Mouse (Mus musculus) midbrain, embryonic 13.5 days (tissue): ENCODE data around the gene Dnaic2. TPM values are rescaled to one million over a fixed set of nuclear protein-coding genes. Genes with fewer than 3 reads are reported as not detected.

Experiments used
- ATAC-seq: fragments of 200-750 bp; cut with Nextera tagmentation; 2 replicates; pipeline ENCODE4 v1.8.0; 2017; ENCODE audit warnings: mild to moderate bottlenecking, moderate TSS enrichment, moderate library complexity
- H3K27ac ChIP-seq: fragments of 300-500 bp; sonication (generic); 2 replicates; pipeline ENCODE4 v1.5.1; 2015; ENCODE audit warnings: inconsistent platforms, mild to moderate bottlenecking, moderate library complexity
- H3K27me3 ChIP-seq: fragments of 300-500 bp; sonication (generic); 2 replicates; pipeline ENCODE4 v1.6.1; 2015; ENCODE audit warnings: mild to moderate bottlenecking, inconsistent platforms
- H3K36me3 ChIP-seq: fragments of 300-500 bp; sonication (generic); 2 replicates; pipeline ENCODE4 v1.6.1; 2015; ENCODE audit warnings: mild to moderate bottlenecking, inconsistent platforms
- H3K4me1 ChIP-seq: fragments of 300-500 bp; sonication (generic); replicated peaks from 2 replicates; pipeline ENCODE4 v1.6.1; 2015; ENCODE audit warnings: inconsistent platforms
- H3K4me2 ChIP-seq: fragments of 300-500 bp; sonication (generic); replicated peaks from 2 replicates; pipeline ENCODE4 v1.6.1; 2015; ENCODE audit warnings: moderate library complexity, mild to moderate bottlenecking, inconsistent platforms
- H3K4me3 ChIP-seq: fragments of 300-500 bp; sonication (generic); replicated peaks from 2 replicates; pipeline ENCODE4 v1.5.1; 2015; ENCODE audit warnings: mild to moderate bottlenecking, inconsistent platforms
- H3K9ac ChIP-seq: fragments of 300-500 bp; sonication (generic); replicated peaks from 2 replicates; pipeline ENCODE4 v1.6.1; 2015; ENCODE audit warnings: mild to moderate bottlenecking, inconsistent platforms
- H3K9me3 ChIP-seq: fragments of 300-500 bp; sonication (generic); 2 replicates; pipeline ENCODE4 v1.6.1; 2016; ENCODE audit warnings: mild to moderate bottlenecking, inconsistent platforms
- WGBS: fragments of 180-500 bp; shearing (Covaris S2); methylation state at CpG from one replicate; pipeline ENCODE4 v1.1.7; 2015; 5-methylcytosine and 5-hydroxymethylcytosine counted together
- polyA plus RNA-seq: library from polyadenylated mRNA; unstranded; fragments of >200 nt; fragmentation: Nextera tagmentation; extraction: Ambion mirVana; gene quantifications from 2 replicates; pipeline ENCODE4 v1.2.1, GENCODE M21; 2015

The Dnaic2 gene
- polyA plus RNA-seq, 1 experiment from 2014 or later: 1.6 TPM

DNA sequence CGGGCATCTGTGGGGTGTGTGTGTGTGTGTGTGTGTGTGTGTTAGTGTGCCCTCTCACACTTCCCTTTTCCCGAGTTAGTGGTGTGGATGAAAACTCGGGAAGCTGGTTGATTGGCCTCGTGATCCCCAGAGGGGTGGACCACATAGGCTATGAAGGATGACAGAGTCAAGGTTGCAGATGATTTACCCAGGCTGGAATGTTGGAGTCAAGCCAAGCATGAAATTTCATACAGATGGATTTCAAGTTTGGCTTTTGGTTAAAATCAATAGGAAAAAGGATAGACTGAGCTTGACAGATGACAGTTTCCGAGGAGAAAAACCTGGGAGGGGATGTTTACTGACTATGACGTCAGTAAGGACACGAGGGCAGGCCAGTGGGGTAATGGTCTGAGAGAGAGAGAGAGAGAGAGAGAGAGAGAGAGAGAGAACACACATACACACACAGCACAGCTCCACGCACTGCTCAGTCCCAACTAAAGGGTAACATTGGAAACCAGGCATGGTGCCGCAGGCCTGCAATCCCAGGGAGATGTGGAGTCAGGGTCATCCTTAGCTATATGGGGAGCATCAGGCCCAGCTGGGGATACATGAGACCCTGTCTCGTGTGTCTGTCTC lies 39.5 kb upstream of the Dnaic2 start:
- H3K4me3 ChIP-seq: no peak overlapping the region
- no peak overlapping the region for H3K4me2 ChIP-seq
- no peaks in the 10 kb centered on the region for H3K27me3 ChIP-seq
- H3K9ac ChIP-seq: no peak overlapping the region
- H3K27ac ChIP-seq: no peak overlapping the region
- H3K9me3 ChIP-seq: no peaks in the 10 kb centered on the region
- ATAC-seq: no peak
- H3K36me3 ChIP-seq: no peaks in the 10 kb centered on the region
- 65% methylated on average over 9 of the region's 10 CpGs for WGBS
- H3K4me1 ChIP-seq: peaks cover 19% of the 10 kb centered on the region

- Histone ChIP-seq H3K27ac (no peak overlapping the region), H3K9ac (no peak overlapping the region), H3K9me3 (no peaks in the 10 kb centered on the region), H3K36me3 (no peaks in the 10 kb centered on the region), H3K27me3 (no peaks in the 10 kb centered on the region), H3K4me1 (peaks cover 19% of the 10 kb centered on the region), H3K4me2 (no peak overlapping the region), H3K4me3 (no peak overlapping the region)
- ATAC-seq: no peak
- 93% methylated on average over 2 of the region's 3 CpGs for WGBS
These were observed 38.5 kb upstream of the Dnaic2 start for GRCm38 (mm10) chr11:114688729-114689128.

DNA sequence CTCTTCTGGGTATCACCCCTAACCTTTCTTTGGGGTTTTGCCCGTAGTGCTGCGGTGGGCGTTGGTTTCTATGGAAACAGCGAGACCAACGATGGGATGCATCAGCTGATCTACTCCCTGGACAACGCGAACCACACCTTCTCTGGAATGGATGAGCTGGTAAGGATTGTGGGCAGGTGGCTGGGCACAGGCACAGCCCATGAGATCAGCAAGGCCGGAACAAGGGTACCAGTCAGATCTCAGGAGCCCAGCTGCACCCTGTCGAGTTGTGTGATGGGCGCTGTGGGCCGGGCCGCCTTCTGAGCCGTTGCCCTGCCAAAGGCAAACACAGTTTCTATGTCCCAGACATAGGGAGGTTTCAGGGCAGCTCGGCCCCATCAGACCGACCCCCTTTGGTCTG lies 37.0 kb upstream of the Dnaic2 start:
- no peak overlapping the region for H3K4me3 ChIP-seq
- 93% methylated on average over 15 of the region's 15 CpGs for WGBS

DNA sequence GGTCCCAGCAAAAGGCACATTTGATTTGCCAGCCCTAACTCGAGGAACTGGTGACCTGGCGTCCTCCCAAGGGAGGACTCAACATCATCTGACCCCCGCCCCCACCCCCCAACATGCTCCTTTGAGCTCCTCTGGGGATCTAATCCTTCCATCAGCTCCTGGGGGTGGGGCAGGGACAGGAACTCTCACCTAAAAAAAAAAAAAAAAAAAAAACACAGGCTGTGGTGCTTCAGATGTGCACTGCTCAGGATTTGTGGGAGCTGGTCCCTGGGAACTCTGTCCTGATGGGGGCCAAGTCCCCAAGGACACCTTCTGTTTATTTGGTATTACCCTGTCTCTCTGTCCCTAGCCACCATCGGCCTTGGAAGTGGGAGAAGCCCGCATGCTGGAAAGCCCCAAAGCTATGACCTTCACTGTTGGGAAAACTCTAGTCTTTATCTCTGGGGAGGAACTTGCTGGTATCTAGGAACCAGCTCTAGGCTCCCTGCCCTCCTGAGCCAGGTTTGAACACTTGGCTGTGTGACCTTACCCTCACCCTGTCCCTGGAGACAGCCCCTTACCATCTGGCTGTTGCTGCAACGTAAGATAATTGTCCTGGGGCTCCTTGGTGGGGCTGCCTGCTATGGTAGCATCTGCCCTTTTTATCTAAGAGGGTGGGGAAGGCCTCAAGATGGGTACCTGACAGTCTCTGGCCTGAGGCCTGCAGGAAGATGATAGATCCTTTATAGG lies 35.6 kb upstream of the Dnaic2 start:
- 0 out of 2 replicates have a peak, but pooled peaks cover 5% of the 10 kb centered on the region for H3K36me3 ChIP-seq
- no peak overlapping the region for H3K27ac ChIP-seq
- 63% methylated on average over 6 of the region's 6 CpGs for WGBS
- no peaks in the 10 kb centered on the region for H3K9me3 ChIP-seq
- no peak overlapping the region for H3K4me3 ChIP-seq
- no peaks in the 10 kb centered on the region for H3K27me3 ChIP-seq
- ATAC-seq: no peak
- no peak overlapping the region for H3K4me2 ChIP-seq
- H3K9ac ChIP-seq: no peak overlapping the region
- peaks cover 7% of the 10 kb centered on the region; the same call in 1 of the 2 replicates for H3K4me1 ChIP-seq

More for the DNA sequence above, 37.0 kb upstream of the Dnaic2 start:
- 0 out of 2 replicates have a peak, but pooled peaks cover 4% of the 10 kb centered on the region for H3K36me3 ChIP-seq
- H3K27me3 ChIP-seq: no peaks in the 10 kb centered on the region
- peaks cover 9% of the 10 kb centered on the region for H3K4me1 ChIP-seq
- H3K27ac ChIP-seq: no peak overlapping the region
- no peak overlapping the region for H3K4me2 ChIP-seq
- H3K9ac ChIP-seq: no peak overlapping the region
- ATAC-seq: no peak
- no peaks in the 10 kb centered on the region for H3K9me3 ChIP-seq

DNA sequence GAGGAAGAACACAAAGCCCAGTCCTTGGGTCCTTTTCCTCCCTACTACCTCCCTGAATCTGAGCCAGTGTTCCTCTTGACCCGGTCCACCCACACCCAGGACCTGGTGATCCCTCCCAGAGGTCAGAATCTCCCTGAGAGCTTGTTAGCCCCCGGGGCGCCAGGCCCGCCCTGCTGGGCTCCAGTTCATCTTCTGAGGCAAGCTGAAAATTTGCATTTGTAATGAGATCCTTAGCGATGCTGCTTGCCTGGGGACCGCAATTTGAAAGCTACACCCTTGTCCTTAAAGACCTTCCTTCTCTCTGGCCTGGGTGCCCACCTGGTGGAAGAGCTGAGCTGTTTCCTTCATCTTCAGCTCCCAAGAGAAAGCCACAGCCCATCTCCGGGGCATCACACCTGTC lies 34.6 kb upstream of the Dnaic2 start:
- no peak for ATAC-seq
- peaks cover 7% of the 10 kb centered on the region; the same call in 1 of the 2 replicates for H3K4me1 ChIP-seq
- H3K27me3 ChIP-seq: no peaks in the 10 kb centered on the region
- H3K27ac ChIP-seq: no peak overlapping the region
- WGBS: 41% methylated on average over 7 of the region's 7 CpGs
- H3K4me2 ChIP-seq: no peak overlapping the region
- no peaks in the 10 kb centered on the region for H3K9me3 ChIP-seq
- no peak overlapping the region for H3K4me3 ChIP-seq
- H3K36me3 ChIP-seq: 0 out of 2 replicates have a peak, but pooled peaks cover 9% of the 10 kb centered on the region
- no peak overlapping the region for H3K9ac ChIP-seq

GRCm38 (mm10) chr11:114693456-114693855 lies 33.8 kb upstream of the Dnaic2 start:
- no peaks in the 10 kb centered on the region for H3K9me3 ChIP-seq
- H3K4me2 ChIP-seq: no peak overlapping the region
- H3K27ac ChIP-seq: no peak overlapping the region
- 88% methylated on average over 6 of the region's 6 CpGs for WGBS
- no peaks in the 10 kb centered on the region for H3K27me3 ChIP-seq
- no peak overlapping the region for H3K4me3 ChIP-seq
- H3K36me3 ChIP-seq: 0 out of 2 replicates have a peak, but pooled peaks cover 9% of the 10 kb centered on the region
- H3K9ac ChIP-seq: no peak overlapping the region
- peaks cover 7% of the 10 kb centered on the region; the same call in 1 of the 2 replicates for H3K4me1 ChIP-seq
- ATAC-seq: no peak

- Histone ChIP-seq H3K4me3 (no peak overlapping the region), H3K9me3 (no peaks in the 10 kb centered on the region), H3K4me2 (no peak overlapping the region), H3K4me1 (peaks cover 7% of the 10 kb centered on the region; the same call in 1 of the 2 replicates), H3K27ac (no peak overlapping the region), H3K36me3 (0 out of 2 replicates have a peak, but pooled peaks cover 9% of the 10 kb centered on the region), H3K27me3 (no peaks in the 10 kb centered on the region), H3K9ac (no peak overlapping the region)
- 76% methylated on average over 2 of the region's 2 CpGs for WGBS
- ATAC-seq: no peak
These were observed 32.8 kb upstream of the Dnaic2 start for GRCm38 (mm10) chr11:114694451-114694850.

DNA sequence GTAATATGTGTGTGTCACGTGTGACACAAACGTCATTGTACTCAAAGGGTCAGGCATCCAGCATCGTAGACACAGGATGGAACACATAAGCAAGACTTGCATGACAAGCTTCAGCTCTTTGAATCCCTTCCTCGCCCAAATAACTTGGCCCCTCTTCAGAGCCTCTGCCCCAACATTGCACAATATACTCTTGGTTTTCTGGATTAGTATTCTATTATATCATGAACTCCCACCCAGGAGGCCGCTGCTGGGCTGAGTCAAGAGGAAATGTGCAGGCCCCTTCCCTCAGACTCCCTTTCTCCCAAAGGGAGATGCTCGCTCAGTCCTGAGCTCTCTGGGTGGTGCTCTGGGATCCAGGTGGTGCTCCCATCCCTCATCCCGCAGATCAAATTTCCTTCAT lies 28.7 kb upstream of the Dnaic2 start:
- Histone ChIP-seq H3K36me3 (0 out of 2 replicates have a peak, but pooled peaks cover 9% of the 10 kb centered on the region), H3K4me1 (peaks cover 19% of the 10 kb centered on the region), H3K4me2 (no peak overlapping the region), H3K9me3 (no peaks in the 10 kb centered on the region), H3K27ac (no peak overlapping the region), H3K9ac (no peak overlapping the region), H3K27me3 (no peaks in the 10 kb centered on the region), H3K4me3 (no peak overlapping the region)
- ATAC-seq: no peak
- WGBS: 94% methylated on average over 7 of the region's 7 CpGs

- Histone ChIP-seq H3K36me3 (0 out of 2 replicates have a peak, but pooled peaks cover 9% of the 10 kb centered on the region), H3K4me1 (peaks cover 29% of the 10 kb centered on the region), H3K9me3 (no peaks in the 10 kb centered on the region), H3K9ac (no peak overlapping the region), H3K4me2 (no peak overlapping the region), H3K27ac (no peak overlapping the region), H3K27me3 (no peaks in the 10 kb centered on the region), H3K4me3 (no peak overlapping the region)
- no peak for ATAC-seq
- 89% methylated on average over 12 of the region's 12 CpGs for WGBS
These were observed 27.7 kb upstream of the Dnaic2 start for GRCm38 (mm10) chr11:114699511-114699910.

DNA sequence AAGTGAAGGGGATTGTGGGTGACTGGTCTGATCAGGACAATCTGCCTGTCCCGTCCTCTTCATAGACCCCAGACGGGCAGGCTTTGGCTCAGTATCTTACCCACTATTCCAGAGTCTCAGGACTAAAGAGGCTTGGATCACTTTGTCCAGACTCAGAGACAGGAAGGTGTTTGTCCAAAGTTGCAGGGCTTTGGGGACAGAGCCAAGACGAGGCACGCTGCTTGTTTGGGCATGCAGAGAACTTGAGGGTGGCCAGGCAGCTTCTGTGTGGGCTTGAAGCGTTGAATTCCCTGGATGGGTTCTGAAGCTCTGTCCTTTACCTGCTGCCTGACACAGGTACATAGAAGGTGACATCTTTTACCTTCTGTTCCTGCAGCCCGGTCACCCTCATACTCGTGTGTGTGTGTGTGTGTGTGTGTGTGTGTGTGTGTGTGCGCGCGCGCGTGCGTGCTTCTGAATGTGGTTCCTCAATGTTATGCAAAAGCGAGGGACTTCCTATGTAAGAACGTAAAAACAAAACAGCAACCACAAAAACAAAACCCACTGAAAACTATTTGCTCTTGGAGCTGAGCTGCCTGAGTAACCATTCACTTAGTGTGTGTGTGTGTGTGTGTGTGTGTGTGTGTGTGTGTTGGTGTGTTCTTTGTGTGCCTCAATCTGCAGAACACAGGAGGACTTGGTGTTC lies 24.8 kb upstream of the Dnaic2 start:
- Histone ChIP-seq H3K4me1 (peaks cover 39% of the 10 kb centered on the region), H3K9ac (no peak overlapping the region), H3K4me2 (no peak overlapping the region), H3K4me3 (no peak overlapping the region), H3K9me3 (no peaks in the 10 kb centered on the region), H3K27ac (no peak overlapping the region), H3K27me3 (no peaks in the 10 kb centered on the region), H3K36me3 (no peaks in the 10 kb centered on the region)
- no peak for ATAC-seq
- 89% methylated on average over 15 of the region's 15 CpGs for WGBS

- Histone ChIP-seq H3K27ac (peak overlapping the region; percentile 69; the same call in 1 of the 2 replicates), H3K36me3 (no peaks in the 10 kb centered on the region), H3K9me3 (no peaks in the 10 kb centered on the region), H3K4me1 (peaks cover 39% of the 10 kb centered on the region), H3K4me3 (no peak overlapping the region), H3K27me3 (no peaks in the 10 kb centered on the region), H3K4me2 (no peak overlapping the region), H3K9ac (no peak overlapping the region)
- no peak for ATAC-seq
- 84% methylated on average over 6 of the region's 6 CpGs for WGBS
These were observed 24.2 kb upstream of the Dnaic2 start for GRCm38 (mm10) chr11:114702996-114703361.
